Mouse (Mus musculus): ENCODE measurements around the gene Celf5. TPM values are rescaled to one million over a fixed set of nuclear protein-coding genes. Genes with fewer than 3 reads are reported as not detected.
"Not testable (repeated sequence)": the region's sequence is repeated elsewhere in the genome, so short reads cannot be mapped to it uniquely, and the experiment has no call there.

The Celf5 gene
- total RNA-seq, 1 experiment from 2014 or later = not detected

GRCm38 (mm10) chr10:81460471-81460870 lies 22.0 kb downstream of the Celf5 start:
- no peak for ATAC-seq (ENCODE audit: extremely low read depth, insufficient number of reproducible peaks, low FRiP score, poor library complexity, severe bottlenecking)

GRCm38 (mm10) chr10:81459399-81459798 lies 23.1 kb downstream of the Celf5 start:
- no peak for ATAC-seq (ENCODE audit: extremely low read depth, insufficient number of reproducible peaks, low FRiP score, poor library complexity, severe bottlenecking)

GRCm38 (mm10) chr10:81458267-81458666 lies 24.2 kb downstream of the Celf5 start:
- no peak for ATAC-seq (ENCODE audit: extremely low read depth, insufficient number of reproducible peaks, low FRiP score, poor library complexity, severe bottlenecking)

- no peak for ATAC-seq (ENCODE audit: extremely low read depth, insufficient number of reproducible peaks, low FRiP score, poor library complexity, severe bottlenecking)
Observed at GRCm38 (mm10) chr10:81457624-81458023, 24.9 kb downstream of the Celf5 start.

GRCm38 (mm10) chr10:81456983-81457563 lies 25.4 kb downstream of the Celf5 start:
- ATAC-seq (ENCODE audit: extremely low read depth, insufficient number of reproducible peaks, low FRiP score, poor library complexity, severe bottlenecking) = no peak

- no peak for ATAC-seq (ENCODE audit: extremely low read depth, insufficient number of reproducible peaks, low FRiP score, poor library complexity, severe bottlenecking)
Observed at GRCm38 (mm10) chr10:81455181-81455895, 27.2 kb downstream of the Celf5 start, which contains the start of gene Nfic. Nfic (minus strand) TSS chr10:81455635.

GRCm38 (mm10) chr10:81454106-81454505 lies 28.4 kb downstream of the Celf5 start:
- ATAC-seq (ENCODE audit: extremely low read depth, insufficient number of reproducible peaks, low FRiP score, poor library complexity, severe bottlenecking) = no peak

- ATAC-seq (ENCODE audit: extremely low read depth, insufficient number of reproducible peaks, low FRiP score, poor library complexity, severe bottlenecking) = no peak
Observed at GRCm38 (mm10) chr10:81452947-81453288, 29.6 kb downstream of the Celf5 start.

GRCm38 (mm10) chr10:81452237-81452946 lies 30.1 kb downstream of the Celf5 start:
- ATAC-seq (ENCODE audit: extremely low read depth, insufficient number of reproducible peaks, low FRiP score, poor library complexity, severe bottlenecking) = no peak

- no peak for ATAC-seq (ENCODE audit: extremely low read depth, insufficient number of reproducible peaks, low FRiP score, poor library complexity, severe bottlenecking)
Observed at GRCm38 (mm10) chr10:81451365-81451745, 31.2 kb downstream of the Celf5 start.

GRCm38 (mm10) chr10:81450641-81451364 lies 31.7 kb downstream of the Celf5 start:
- no peak for ATAC-seq (ENCODE audit: extremely low read depth, insufficient number of reproducible peaks, low FRiP score, poor library complexity, severe bottlenecking)

- ATAC-seq (ENCODE audit: extremely low read depth, insufficient number of reproducible peaks, low FRiP score, poor library complexity, severe bottlenecking) = peak; percentile 90
Observed at GRCm38 (mm10) chr10:81450140-81450539, 32.4 kb downstream of the Celf5 start.

- not testable (repeated sequence) for ATAC-seq (ENCODE audit: extremely low read depth, insufficient number of reproducible peaks, low FRiP score, poor library complexity, severe bottlenecking)
Observed at GRCm38 (mm10) chr10:81445516-81445915, 37.0 kb downstream of the Celf5 start.

GRCm38 (mm10) chr10:81441019-81441418 lies 41.5 kb downstream of the Celf5 start:
- ATAC-seq (ENCODE audit: extremely low read depth, insufficient number of reproducible peaks, low FRiP score, poor library complexity, severe bottlenecking) = peak; percentile 64; the same call in 1 of the 2 replicates

GRCm38 (mm10) chr10:81435436-81435835 lies 47.1 kb downstream of the Celf5 start:
- ATAC-seq (ENCODE audit: extremely low read depth, insufficient number of reproducible peaks, low FRiP score, poor library complexity, severe bottlenecking) = no peak

- ATAC-seq (ENCODE audit: extremely low read depth, insufficient number of reproducible peaks, low FRiP score, poor library complexity, severe bottlenecking) = no peak
Observed at GRCm38 (mm10) chr10:81434361-81435263, 47.9 kb downstream of the Celf5 start.

GRCm38 (mm10) chr10:81433541-81434289 lies 48.8 kb downstream of the Celf5 start:
- peak; percentile 45 for ATAC-seq (ENCODE audit: extremely low read depth, insufficient number of reproducible peaks, low FRiP score, poor library complexity, severe bottlenecking)

- peak; percentile 86 for ATAC-seq (ENCODE audit: extremely low read depth, insufficient number of reproducible peaks, low FRiP score, poor library complexity, severe bottlenecking)
Observed at GRCm38 (mm10) chr10:81432868-81433262, 49.6 kb downstream of the Celf5 start.
